Mouse (Mus musculus) heart, adult 2 months (tissue): ENCODE measurements around the gene Pyroxd1.

Experiments
- CTCF ChIP-seq: fragments of 200-600 bp; IDR thresholded peaks from 2 replicates; pipeline ENCODE4 v1.8.1; 2022; ENCODE audit warnings: antibody characterized with exemption, mild to moderate bottlenecking, moderate library complexity
- EP300 ChIP-seq: fragments of 200-500 bp; IDR thresholded peaks from 2 replicates; pipeline ENCODE4 v1.6.1; 2011; ENCODE audit warnings: low read depth, low read length, control low read depth; ENCODE audit not compliant: insufficient read depth
- POLR2A ChIP-seq: fragments of 200-500 bp; IDR thresholded peaks from 2 replicates; pipeline ENCODE4 v1.6.1; 2011; ENCODE audit warnings: mild to moderate bottlenecking, low read depth, low read length, control low read depth; ENCODE audit not compliant: insufficient read depth

GRCm38 (mm10) chr6:142379961-142380360 is 34.5 kb downstream of the Pyroxd1 start:
- TF ChIP-seq CTCF (no peak), EP300 (no peak), POLR2A (no peak)
